Mouse (Mus musculus): Measurements from ENCODE around the gene Gm20708.

- 0 out of 2 replicates have a peak, but pooled peaks have one; percentile 1 for TF ChIP-seq CTCF (IDR thresholded peaks at IDR 0.05; ENCODE audit: low read depth)
- no peak for TF ChIP-seq EP300 (IDR thresholded peaks at IDR 0.05; ENCODE audit: low read depth)
These were observed 28.2 kb upstream of the Gm20708 start for GRCm38 (mm10) chr11:117781199-117781821.
